Mouse (Mus musculus): Measurements from ENCODE around the gene Ccdc114. TPM values are rescaled to one million over a fixed set of nuclear protein-coding genes. Genes with fewer than 3 reads are reported as not detected.

Gene Ccdc114
- 0.40 TPM for polyA plus RNA-seq (2014; fragmentation: Illumina TruSeq; extraction: RNeasy Lipid Tissue Mini Kit (QIAGEN cat#74804); ENCODE audit: low read depth, low replicate concordance)

DNA sequence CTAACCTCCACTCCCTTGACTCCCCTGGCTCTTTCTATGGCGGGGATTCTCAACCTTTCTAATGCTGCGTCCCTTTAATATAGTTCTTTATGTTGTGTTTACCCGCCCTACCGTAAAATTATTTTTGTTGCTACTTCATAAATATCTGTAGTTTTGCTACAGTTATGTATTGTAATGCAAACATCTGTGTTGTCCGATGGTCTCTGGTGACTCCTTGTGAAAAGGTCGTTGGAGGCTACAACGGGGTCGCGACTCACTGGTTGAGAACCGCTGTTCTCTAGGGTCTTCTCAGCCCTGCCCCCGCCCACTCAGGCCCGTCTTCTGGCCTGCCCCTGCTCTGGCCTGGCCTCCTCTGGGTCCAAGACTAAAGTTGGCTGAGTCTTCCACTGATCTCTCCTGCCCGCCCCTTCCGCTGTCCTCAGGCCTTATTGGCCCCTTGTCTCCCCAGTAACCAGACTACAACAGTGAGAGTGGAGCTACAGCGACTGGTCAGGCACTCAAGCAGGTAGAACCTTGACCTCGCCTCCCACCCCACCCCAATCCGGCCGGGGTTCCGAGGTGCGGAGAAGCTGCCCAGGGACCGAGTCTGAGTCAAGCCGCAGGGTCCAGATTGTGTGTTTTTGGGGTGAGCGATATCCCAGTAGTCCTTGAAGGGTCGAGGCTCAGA, at the start of gene Ccdc114:
TSS of gene Ccdc114 (plus strand) at position 311 of the 667 bp plus-strand sequence.

DNA sequence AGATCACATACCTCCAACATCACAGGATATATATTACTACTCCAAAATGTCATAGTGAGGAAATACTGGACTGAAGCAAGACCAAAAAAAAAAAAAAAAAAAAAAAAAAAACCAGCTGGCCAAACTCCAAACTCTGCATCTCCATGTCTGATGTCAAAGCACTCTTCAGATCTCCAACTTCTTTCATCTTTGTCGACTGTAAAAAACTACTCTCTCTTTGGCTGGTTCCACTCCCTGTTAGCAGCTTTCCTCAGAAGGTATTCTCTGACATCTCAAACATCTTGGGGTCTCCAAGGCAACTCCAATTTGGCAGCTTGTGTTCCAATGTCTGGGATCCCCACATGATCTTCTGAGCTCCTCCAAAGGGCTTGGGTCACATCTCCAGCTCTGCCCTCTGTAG, 45.6 kb upstream of the Ccdc114 start, which contains the start of gene Grin2d:
TSS of gene Grin2d (minus strand) at position 101 of the 400 bp plus-strand sequence.

DNA sequence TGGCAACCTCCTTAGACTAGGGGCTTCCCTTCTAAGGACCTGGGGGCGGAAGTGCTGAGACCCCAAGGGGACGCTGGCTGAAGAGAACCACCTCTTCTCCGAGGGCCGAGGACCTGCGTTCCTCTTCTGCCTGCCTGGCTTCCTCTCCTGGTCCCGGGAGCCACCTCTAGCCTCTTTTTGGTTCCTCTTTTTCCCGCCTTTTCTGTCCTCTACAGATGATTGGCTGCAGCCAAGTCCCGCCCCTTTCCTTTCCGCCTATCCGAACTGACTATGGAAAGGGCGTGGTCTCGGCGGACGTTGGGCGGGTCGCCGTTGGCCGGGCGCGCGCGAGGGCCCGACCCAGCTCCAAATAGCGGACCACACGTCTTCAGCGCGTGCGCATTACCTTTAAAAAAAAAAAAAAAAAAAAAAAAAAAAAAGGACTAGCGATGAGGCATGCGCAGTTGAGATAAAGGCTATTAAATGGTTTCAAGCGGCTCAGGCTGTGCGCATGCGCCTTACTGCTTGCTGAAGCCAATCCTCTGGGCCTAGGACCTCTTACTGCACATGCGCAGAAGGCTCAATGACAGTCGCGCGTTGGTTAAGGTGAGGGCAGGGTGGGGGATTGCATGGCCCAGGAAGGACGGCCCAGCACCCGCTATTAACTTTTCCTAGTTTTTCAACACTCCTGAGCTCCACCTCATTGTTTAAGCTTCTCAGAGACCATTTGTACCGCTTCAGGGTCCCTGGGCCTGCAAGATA, 27.2 kb upstream of the Ccdc114 start, which contains the start of the genes Syngr4 and Tmem143:
TSS of gene Syngr4 (minus strand) at position 198 of the 741 bp plus-strand sequence.
TSS of gene Tmem143 (plus strand) at position 425 of the 741 bp plus-strand sequence.

DNA sequence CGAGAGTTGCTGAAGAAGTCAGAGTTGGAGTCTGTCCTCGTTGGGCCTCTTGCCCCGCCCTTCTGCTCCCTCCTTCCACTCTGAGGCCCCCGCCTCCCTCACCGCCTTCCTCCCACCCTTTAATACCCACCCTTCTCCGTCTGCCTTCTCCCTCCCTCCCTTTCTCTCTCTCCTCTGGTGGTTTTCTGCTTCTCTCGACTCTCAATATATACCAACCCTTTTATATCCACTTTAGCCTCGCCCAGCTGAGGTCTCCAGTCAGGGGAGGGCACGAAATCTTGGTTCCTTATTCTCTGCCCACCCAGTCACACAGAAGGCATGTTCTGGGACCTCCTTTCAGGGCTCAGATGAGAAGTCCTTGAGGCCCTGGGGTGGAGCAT, 2.6 kb upstream of the Ccdc114 start, which contains the start of gene Emp3:
TSS of gene Emp3 (minus strand) at position 163 of the 380 bp plus-strand sequence.

Other genes with a start within 250 kb of the Ccdc114 start
- gene Ntn5, start 240.1 kb upstream of the Ccdc114 start, polyA plus RNA-seq (2014; fragmentation: Illumina TruSeq; extraction: RNeasy Lipid Tissue Mini Kit (QIAGEN cat#74804); ENCODE audit: low read depth, low replicate concordance), result not detected
- gene Sec1, start 229.7 kb upstream of the Ccdc114 start, polyA plus RNA-seq (2014; fragmentation: Illumina TruSeq; extraction: RNeasy Lipid Tissue Mini Kit (QIAGEN cat#74804); ENCODE audit: low read depth, low replicate concordance), result not detected
- not detected for gene Car11, start 224.2 kb upstream of the Ccdc114 start, polyA plus RNA-seq (2014; fragmentation: Illumina TruSeq; extraction: RNeasy Lipid Tissue Mini Kit (QIAGEN cat#74804); ENCODE audit: low read depth, low replicate concordance)
- 1.5 TPM for gene Dbp, start 219.0 kb upstream of the Ccdc114 start, polyA plus RNA-seq (2014; fragmentation: Illumina TruSeq; extraction: RNeasy Lipid Tissue Mini Kit (QIAGEN cat#74804); ENCODE audit: low read depth, low replicate concordance)
- gene Rpl18, start 208.6 kb upstream of the Ccdc114 start, polyA plus RNA-seq (2014; fragmentation: Illumina TruSeq; extraction: RNeasy Lipid Tissue Mini Kit (QIAGEN cat#74804); ENCODE audit: low read depth, low replicate concordance), result 0.65 TPM
- 0.32 TPM for gene Sphk2, start 206.1 kb upstream of the Ccdc114 start, polyA plus RNA-seq (2014; fragmentation: Illumina TruSeq; extraction: RNeasy Lipid Tissue Mini Kit (QIAGEN cat#74804); ENCODE audit: low read depth, low replicate concordance)
- gene Fam83e, start 202.9 kb upstream of the Ccdc114 start, polyA plus RNA-seq (2014; fragmentation: Illumina TruSeq; extraction: RNeasy Lipid Tissue Mini Kit (QIAGEN cat#74804); ENCODE audit: low read depth, low replicate concordance), result not detected
- gene Spaca4, start 198.3 kb upstream of the Ccdc114 start, polyA plus RNA-seq (2014; fragmentation: Illumina TruSeq; extraction: RNeasy Lipid Tissue Mini Kit (QIAGEN cat#74804); ENCODE audit: low read depth, low replicate concordance), result not detected
- not detected for gene Lmtk3, start 140.3 kb upstream of the Ccdc114 start, polyA plus RNA-seq (2014; fragmentation: Illumina TruSeq; extraction: RNeasy Lipid Tissue Mini Kit (QIAGEN cat#74804); ENCODE audit: low read depth, low replicate concordance)
- not detected for gene Sult2b1, start 139.4 kb upstream of the Ccdc114 start, polyA plus RNA-seq (2014; fragmentation: Illumina TruSeq; extraction: RNeasy Lipid Tissue Mini Kit (QIAGEN cat#74804); ENCODE audit: low read depth, low replicate concordance)
- gene Cyth2, start 109.5 kb upstream of the Ccdc114 start, polyA plus RNA-seq (2014; fragmentation: Illumina TruSeq; extraction: RNeasy Lipid Tissue Mini Kit (QIAGEN cat#74804); ENCODE audit: low read depth, low replicate concordance), result 10.8 TPM
- gene Kcnj14, start 99.3 kb upstream of the Ccdc114 start, polyA plus RNA-seq (2014; fragmentation: Illumina TruSeq; extraction: RNeasy Lipid Tissue Mini Kit (QIAGEN cat#74804); ENCODE audit: low read depth, low replicate concordance), result not detected
- gene Grwd1, start 93.1 kb upstream of the Ccdc114 start, polyA plus RNA-seq (2014; fragmentation: Illumina TruSeq; extraction: RNeasy Lipid Tissue Mini Kit (QIAGEN cat#74804); ENCODE audit: low read depth, low replicate concordance), result 1.0 TPM
- 78.5 TPM for gene Kdelr1, start 51.3 kb upstream of the Ccdc114 start, polyA plus RNA-seq (2014; fragmentation: Illumina TruSeq; extraction: RNeasy Lipid Tissue Mini Kit (QIAGEN cat#74804); ENCODE audit: low read depth, low replicate concordance)
- not detected for gene Grin2d, start 45.7 kb upstream of the Ccdc114 start, polyA plus RNA-seq (2014; fragmentation: Illumina TruSeq; extraction: RNeasy Lipid Tissue Mini Kit (QIAGEN cat#74804); ENCODE audit: low read depth, low replicate concordance)
- gene Syngr4, start 27.4 kb upstream of the Ccdc114 start, polyA plus RNA-seq (2014; fragmentation: Illumina TruSeq; extraction: RNeasy Lipid Tissue Mini Kit (QIAGEN cat#74804); ENCODE audit: low read depth, low replicate concordance), result not detected
- 1.9 TPM for gene Tmem143, start 27.1 kb upstream of the Ccdc114 start, polyA plus RNA-seq (2014; fragmentation: Illumina TruSeq; extraction: RNeasy Lipid Tissue Mini Kit (QIAGEN cat#74804); ENCODE audit: low read depth, low replicate concordance)
- 0.73 TPM for gene Emp3, start 2.7 kb upstream of the Ccdc114 start, polyA plus RNA-seq (2014; fragmentation: Illumina TruSeq; extraction: RNeasy Lipid Tissue Mini Kit (QIAGEN cat#74804); ENCODE audit: low read depth, low replicate concordance)
- gene Abcc6, start 106.2 kb downstream of the Ccdc114 start, polyA plus RNA-seq (2014; fragmentation: Illumina TruSeq; extraction: RNeasy Lipid Tissue Mini Kit (QIAGEN cat#74804); ENCODE audit: low read depth, low replicate concordance), result not detected
- gene Nomo1, start 109.6 kb downstream of the Ccdc114 start, polyA plus RNA-seq (2014; fragmentation: Illumina TruSeq; extraction: RNeasy Lipid Tissue Mini Kit (QIAGEN cat#74804); ENCODE audit: low read depth, low replicate concordance), result 3.2 TPM
- not detected for gene Kcnj11, start 176.7 kb downstream of the Ccdc114 start, polyA plus RNA-seq (2014; fragmentation: Illumina TruSeq; extraction: RNeasy Lipid Tissue Mini Kit (QIAGEN cat#74804); ENCODE audit: low read depth, low replicate concordance)

Measured in kidney, adult 10 weeks (tissue).